Mouse (Mus musculus): ENCODE measurements around the gene Gh.

DNA sequence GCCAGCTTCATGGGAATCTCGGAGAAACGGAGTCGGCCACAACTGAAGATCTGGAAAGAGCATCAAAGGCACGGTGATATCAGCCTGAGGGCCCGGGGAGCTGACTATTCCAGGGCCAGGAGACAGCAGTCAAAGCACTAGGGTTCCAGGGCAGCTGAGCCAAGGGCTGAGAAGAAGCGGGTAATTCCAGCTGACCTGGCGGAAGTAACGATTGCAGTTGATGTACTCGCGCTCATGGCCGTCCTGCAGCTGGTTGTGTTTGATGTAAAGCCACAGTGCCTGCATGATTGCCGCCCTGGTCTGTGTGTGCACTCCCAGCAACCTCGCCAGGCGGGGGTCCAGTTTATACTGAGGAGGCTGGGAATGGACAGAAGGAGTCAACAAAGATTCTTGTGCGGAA lies 36.7 kb downstream of the Gh start:
- TF ChIP-seq GATA1 (IDR thresholded peaks at IDR 0.05; ENCODE audit: borderline replicate concordance, low read length) = no peak
- no peak for TF ChIP-seq FLI1 (IDR thresholded peaks at IDR 0.05; ENCODE audit: low read length)

Measured in megakaryocyte, embryonic 14.5 days (primary cell).